Mouse (Mus musculus) liver, embryonic 14.5 days (tissue): ENCODE results near the gene Cpvl.

ENCODE experiments used
- CTCF ChIP-seq: IDR thresholded peaks from 2 replicates; pipeline ENCODE4 v1.5.1; 2016; ENCODE audit warnings: antibody characterized with exemption, low read depth, control low read depth
- EP300 ChIP-seq: IDR thresholded peaks from 2 replicates; pipeline ENCODE4 v1.6.1; 2016; ENCODE audit warnings: antibody characterized with exemption, low read depth

DNA sequence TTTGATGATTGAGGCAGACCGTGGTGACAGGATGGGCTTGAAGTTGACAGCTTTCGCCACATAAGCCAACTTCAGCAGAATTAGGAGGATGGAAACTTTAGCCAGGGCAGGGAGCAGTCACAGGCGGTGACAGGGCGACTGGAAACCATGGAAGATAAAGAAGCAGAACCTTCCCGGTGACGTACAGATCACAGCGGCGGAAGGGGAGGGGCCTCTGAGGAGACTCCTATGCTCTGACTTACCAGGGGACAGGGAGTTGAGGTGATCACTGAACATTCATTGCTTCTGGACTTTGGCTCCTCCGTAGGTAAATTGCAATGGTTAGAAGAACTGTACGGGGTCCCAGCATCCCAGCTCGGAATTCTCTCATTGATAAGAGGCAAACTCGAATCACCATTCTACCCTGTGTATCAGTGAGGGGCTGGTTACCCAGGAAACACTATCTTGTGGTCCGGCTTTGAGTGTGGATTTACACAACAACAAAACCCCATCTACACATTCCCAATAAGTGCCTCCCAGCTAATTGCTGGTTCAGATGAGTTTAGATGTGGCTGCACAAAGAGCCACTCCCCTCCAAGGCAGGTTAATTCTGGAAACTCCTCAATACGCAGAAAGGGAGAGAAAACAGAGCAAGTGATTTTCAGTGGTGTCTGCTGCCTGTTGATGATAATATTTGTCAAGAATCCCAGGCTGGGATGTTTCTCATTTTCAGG is 8.0 kb upstream of the Cpvl start:
- TF ChIP-seq EP300 (no peak), CTCF (no peak)
